Mouse (Mus musculus) ES-E14 (cell line): ENCODE measurements around the gene Gpr146. TPM values are rescaled to one million over a fixed set of nuclear protein-coding genes. Genes with fewer than 3 reads are reported as not detected.

Source experiments
- DNase-seq: peaks from one replicate; pipeline ENCODE4 v3.0.0-alpha.2; 2013; ENCODE audit warnings: low read depth, low spot score
- H3K27ac ChIP-seq: 2 replicates; pipeline ENCODE4 v1.5.1; 2012; ENCODE audit warnings: low read depth, mild to moderate bottlenecking, low read length, moderate library complexity, mixed read lengths; ENCODE audit not compliant: poor library complexity, insufficient read depth, severe bottlenecking
- H3K36me3 ChIP-seq: 2 replicates; pipeline ENCODE4 v1.6.1; 2012; ENCODE audit warnings: mild to moderate bottlenecking, low read length, moderate library complexity, mixed read lengths; ENCODE audit not compliant: control insufficient read depth, poor library complexity, insufficient read depth, severe bottlenecking
- H3K4me1 ChIP-seq, 2 experiments: fragments of 150-350 bp in 1 of 2; sonication (generic) in 1 of 2; 2 replicates each; pipeline ENCODE4 v1.6.1; 2012; ENCODE audit warnings: low read length in 2 of 2, mild to moderate bottlenecking in 1 of 2, mixed read lengths in 1 of 2; ENCODE audit not compliant: control insufficient read depth in 2 of 2, insufficient read depth in 2 of 2, poor library complexity in 1 of 2
- H3K4me3 ChIP-seq, 2 experiments: fragments of 150-350 bp in 1 of 2; sonication (generic) in 1 of 2; 2 replicates each; pipeline ENCODE4 v1.5.1; 2012; ENCODE audit warnings: low read length in 2 of 2, low read depth in 1 of 2, mild to moderate bottlenecking in 1 of 2, mixed read lengths in 1 of 2; ENCODE audit not compliant: insufficient read depth in 1 of 2, poor library complexity in 1 of 2, severe bottlenecking in 1 of 2
- H3K9ac ChIP-seq: 2 replicates; pipeline ENCODE4 v1.6.1; 2012; ENCODE audit warnings: low read depth, mild to moderate bottlenecking, low read length, mixed read lengths; ENCODE audit not compliant: poor library complexity, insufficient read depth, severe bottlenecking
- H3K9me3 ChIP-seq: fragments of 150-350 bp; sonication (generic); 2 replicates; pipeline ENCODE4 v1.6.1; 2012; ENCODE audit warnings: low read depth, mild to moderate bottlenecking, low read length; ENCODE audit not compliant: control insufficient read depth, insufficient read depth
- CHD2 ChIP-seq: IDR thresholded peaks from 2 replicates; pipeline ENCODE4 v1.6.1; 2014; ENCODE audit warnings: mild to moderate bottlenecking, low read depth, low read length, inconsistent platforms
- HCFC1 ChIP-seq: IDR thresholded peaks from 2 replicates; pipeline ENCODE4 v1.6.1; 2012; ENCODE audit warnings: low read length, inconsistent platforms, borderline replicate concordance; ENCODE audit not compliant: insufficient read depth
- MAFK ChIP-seq: IDR thresholded peaks from 2 replicates; pipeline ENCODE4 v1.6.1; 2014; ENCODE audit warnings: mild to moderate bottlenecking, low read depth, low read length, inconsistent platforms; ENCODE audit not compliant: insufficient read depth
- ZC3H11A ChIP-seq: IDR thresholded peaks from 2 replicates; pipeline ENCODE4 v1.6.1; 2012; ENCODE audit warnings: low read depth, mild to moderate bottlenecking, inconsistent platforms, low read length, borderline replicate concordance
- ZNF384 ChIP-seq: IDR thresholded peaks from 2 replicates; pipeline ENCODE4 v1.6.1; 2012; ENCODE audit warnings: low read depth, low read length, inconsistent platforms
- in situ Hi-C, 2 experiments: fragments of 600-800 bp; cut with MboI; formaldehyde crosslinking; loops; one replicate each; pipeline ENCODE4 v1.15.1; 2025; ENCODE audit warnings: low sequenced_read_pairs in 2 of 2, inconsistent platforms in 1 of 2; ENCODE audit not compliant: unreplicated experiment in 2 of 2
- total RNA-seq: library from RNA; depleted of rRNA; stranded (reverse); fragments of 300-350 nt; gene quantifications from 2 replicates; pipeline ENCODE4 v1.2.3, GENCODE M21; 2012

The Gpr146 gene
- total RNA-seq, 1 experiment: 1.1 TPM

DNA sequence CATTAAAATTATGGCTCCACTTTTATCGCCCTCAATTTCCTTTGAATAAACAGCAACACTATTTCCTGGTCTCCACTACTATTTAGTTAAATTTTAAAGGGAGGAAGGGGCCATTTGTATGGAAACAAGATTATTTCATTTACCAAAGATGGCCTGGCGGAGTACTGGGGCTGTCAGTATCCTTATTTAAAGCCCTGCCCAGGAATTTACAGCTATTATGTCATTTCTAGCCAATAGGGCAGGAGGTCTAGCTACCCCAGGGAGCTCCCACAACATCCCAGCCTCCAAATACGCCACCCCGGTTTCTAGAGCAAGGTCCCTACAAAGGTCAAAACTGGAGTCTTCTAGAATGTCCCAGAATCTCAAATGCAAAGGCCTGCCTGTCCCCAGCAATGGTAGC, 36.0 kb downstream of the Gpr146 start:
- H3K4me1 ChIP-seq: peaks cover 0 to 1% of the 10 kb centered on the region in 2 experiments; a peak in 1 of 4 replicates
- no peak overlapping the region for H3K9ac ChIP-seq
- H3K9me3 ChIP-seq: no peaks in the 10 kb centered on the region
- in situ Hi-C loops: no loop called here
- H3K27ac ChIP-seq: no peak overlapping the region
- DNase-seq: no peak
- no peak for TF ChIP-seq MAFK
- no peak for TF ChIP-seq ZNF384
- no peak for TF ChIP-seq HCFC1
- peaks cover 15% of the 10 kb centered on the region for H3K36me3 ChIP-seq
- no peak overlapping the region for H3K4me3 ChIP-seq

DNA sequence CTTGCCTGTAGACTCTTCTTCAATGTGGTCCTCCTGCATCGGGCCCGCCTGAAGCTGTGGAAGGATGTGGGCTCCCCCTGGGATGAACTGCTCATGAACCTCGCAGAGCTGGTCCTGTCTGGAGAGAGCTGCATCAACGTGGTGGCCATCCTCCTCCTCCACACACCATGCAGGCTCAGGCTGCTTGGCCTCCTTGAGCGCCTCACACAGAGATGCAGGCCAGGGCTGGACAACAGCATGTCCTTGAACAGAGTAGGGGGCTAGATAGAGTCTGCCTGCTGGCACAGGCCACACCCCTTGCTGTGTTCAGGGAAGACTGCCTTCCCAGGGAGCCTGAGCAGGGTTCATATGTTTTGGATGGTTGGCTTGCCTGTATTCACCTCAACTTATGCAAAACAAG, 37.5 kb downstream of the Gpr146 start:
- no peaks in the 10 kb centered on the region for H3K9me3 ChIP-seq
- peaks cover 14% of the 10 kb centered on the region for H3K36me3 ChIP-seq
- no peak overlapping the region for H3K9ac ChIP-seq
- H3K4me3 ChIP-seq: no peak overlapping the region
- no peak for DNase-seq
- H3K4me1 ChIP-seq: peaks cover 0 to 4% of the 10 kb centered on the region in 2 experiments; a peak in 1 of 4 replicates
- in situ Hi-C loops: no loop called here
- TF ChIP-seq CHD2: no peak
- TF ChIP-seq ZC3H11A: no peak
- no peak for TF ChIP-seq HCFC1
- TF ChIP-seq ZNF384: no peak
- TF ChIP-seq MAFK: no peak
- no peak overlapping the region for H3K27ac ChIP-seq

DNA sequence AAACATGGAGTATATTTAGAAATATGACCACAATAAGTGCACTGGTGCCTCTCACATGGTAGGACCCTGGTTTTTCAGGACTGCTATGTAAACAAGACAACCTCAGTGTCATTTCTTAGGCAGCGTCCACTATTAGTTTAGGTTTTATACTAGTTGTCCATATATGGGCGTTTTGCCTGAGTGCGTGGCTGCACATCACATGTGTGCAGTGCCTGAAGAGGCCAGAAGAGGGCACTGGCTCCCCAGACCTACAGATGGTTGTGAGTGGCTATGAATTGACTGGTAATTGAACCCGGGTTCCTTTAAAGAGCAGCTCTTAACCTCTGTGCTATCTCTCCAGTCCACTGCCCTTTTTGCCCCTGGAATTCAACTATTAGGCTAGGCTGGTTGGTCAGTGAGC, 39.4 kb downstream of the Gpr146 start:
- TF ChIP-seq ZNF384 (no peak), MAFK (no peak), HCFC1 (no peak), ZC3H11A (no peak), CHD2 (no peak)
- Histone ChIP-seq H3K27ac (no peak overlapping the region), H3K9ac (no peak overlapping the region), H3K4me3 (no peak overlapping the region), H3K4me1 (peaks cover 0 to 4% of the 10 kb centered on the region in 2 experiments; a peak in 1 of 4 replicates), H3K36me3 (peaks cover 14% of the 10 kb centered on the region), H3K9me3 (no peaks in the 10 kb centered on the region)
- in situ Hi-C loops: no loop called here
- peak; percentile 61 for DNase-seq

- no peak overlapping the region for H3K27ac ChIP-seq
- H3K9ac ChIP-seq: no peak overlapping the region
- no peak overlapping the region for H3K4me3 ChIP-seq
- DNase-seq: peak; percentile 31
- in situ Hi-C loops: no loop called here
- H3K36me3 ChIP-seq: peaks cover 14% of the 10 kb centered on the region
- peaks cover 0 to 4% of the 10 kb centered on the region in 2 experiments; a peak in 1 of 4 replicates for H3K4me1 ChIP-seq
- no peaks in the 10 kb centered on the region for H3K9me3 ChIP-seq
- TF ChIP-seq ZNF384 (no peak), MAFK (no peak), HCFC1 (no peak), CHD2 (no peak), ZC3H11A (no peak)
These were observed 40.0 kb downstream of the Gpr146 start for GRCm38 (mm10) chr5:139417480-139417879.

DNA sequence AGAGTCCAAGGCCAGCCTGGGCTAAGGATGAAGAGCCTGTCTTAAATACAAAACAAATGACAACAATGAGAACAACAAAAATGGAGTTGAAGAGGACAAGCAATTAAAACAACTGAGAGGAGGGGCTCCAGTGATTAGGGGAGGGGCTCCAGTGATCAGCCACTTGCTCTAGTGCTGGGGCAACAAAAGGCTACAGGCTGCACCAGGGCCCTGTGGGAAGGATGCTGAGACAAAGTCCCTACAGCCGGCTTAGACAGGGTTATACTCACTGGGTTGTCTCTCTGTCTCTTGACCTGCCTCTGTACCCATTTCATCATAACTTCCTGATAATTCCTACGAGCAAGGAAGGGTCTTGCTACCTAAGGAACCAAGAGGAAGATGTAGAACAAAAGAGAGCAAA, 40.6 kb downstream of the Gpr146 start:
- H3K4me3 ChIP-seq: no peak overlapping the region
- TF ChIP-seq ZNF384 (no peak), ZC3H11A (no peak), CHD2 (no peak), HCFC1 (no peak), MAFK (no peak)
- H3K9me3 ChIP-seq: no peaks in the 10 kb centered on the region
- no peak for DNase-seq
- H3K9ac ChIP-seq: no peak overlapping the region
- in situ Hi-C loops: no loop called here
- peaks cover 14% of the 10 kb centered on the region for H3K36me3 ChIP-seq
- peaks cover 0 to 4% of the 10 kb centered on the region in 2 experiments; a peak in 1 of 4 replicates for H3K4me1 ChIP-seq
- H3K27ac ChIP-seq: no peak overlapping the region
